9 mouse cellular contexts compared by ENCODE assay signal in genomic region chr17:31510944-31511343, GRCm38 (mm10). TPM values are rescaled to one million over a fixed set of nuclear protein-coding genes. Genes with fewer than 3 reads are reported as not detected.
DNase-seq lines count a peak whose midpoint lies in the region; ATAC-seq and TF ChIP-seq lines count a peak whose summit lies in the region.
"Had no signal": no experiment of that assay in that cellular context is flagged by ENCODE, and none has a peak within 500 bp of the region (broad histone marks: within the 10 kb centered on the region; RNA-seq: fewer than 3 reads in every experiment).

No protein-coding gene starts in this region.

- H3K27ac ChIP-seq in liver, embryonic 11.5 days (ENCODE audit: low read depth, low read length) = no peak overlapping the region
- no peak overlapping the region for H3K27ac ChIP-seq in cortical plate, adult 2 months (ENCODE audit: insufficient read depth, low read length)
- H3K27ac ChIP-seq in intestine, embryonic 15.5 days = no peak overlapping the region
- no peak overlapping the region for H3K27ac ChIP-seq in neural tube, embryonic 13.5 days (replicated peaks)

- no peak for DNase-seq in liver, embryonic 11.5 days (ENCODE audit: low spot score)
- no peak for DNase-seq in liver
- DNase-seq in cerebellum, postnatal 14 days = no peak
- DNase-seq in retina, postnatal 1 day = no peak
- DNase-seq in right cerebral cortex, postnatal 4 days = no peak
- DNase-seq: thymus, postnatal 36 days had no signal

- ATAC-seq in liver, embryonic 11.5 days (replicated peaks; ENCODE audit: low FRiP score) = no peak
- ATAC-seq in intestine, embryonic 15.5 days = no peak
- no peak for ATAC-seq in neural tube, embryonic 13.5 days (ENCODE audit: low read depth)

- TF ChIP-seq CTCF in cortical plate, adult 2 months (IDR thresholded peaks at IDR 0.05; ENCODE audit: extremely low read depth, insufficient read depth, low read length) = no peak

- H3K4me1 ChIP-seq in liver, embryonic 11.5 days (replicated peaks; ENCODE audit: control insufficient read depth, insufficient read depth, low read length) = peaks cover 7% of the 10 kb centered on the region
- no peaks in the 10 kb centered on the region; the same call in 1 of the 2 replicates for H3K4me1 ChIP-seq in cortical plate, adult 2 months (ENCODE audit: control insufficient read depth, insufficient read depth, low read length)
- H3K4me1 ChIP-seq in intestine, embryonic 15.5 days (replicated peaks) = no peaks in the 10 kb centered on the region
- H3K4me1 ChIP-seq in neural tube, embryonic 13.5 days (replicated peaks) = peaks cover 27% of the 10 kb centered on the region

- H3K9me3 ChIP-seq in liver, embryonic 11.5 days (ENCODE audit: control insufficient read depth, low read length) = no peaks in the 10 kb centered on the region
- H3K9me3 ChIP-seq in intestine, embryonic 15.5 days = no peaks in the 10 kb centered on the region
- H3K9me3 ChIP-seq in neural tube, embryonic 13.5 days = no peaks in the 10 kb centered on the region

- peak overlapping the region; percentile 88 for H3K4me2 ChIP-seq in liver, embryonic 11.5 days
- H3K4me2 ChIP-seq in intestine, embryonic 15.5 days (replicated peaks) = peak overlapping the region; percentile 77
- H3K4me2 ChIP-seq in neural tube, embryonic 13.5 days = peak overlapping the region; percentile 68

- no peak for TF ChIP-seq POLR2A in cortical plate, adult 2 months (IDR thresholded peaks at IDR 0.05; ENCODE audit: extremely low read depth, insufficient read depth, low read length)

- WGBS in liver, embryonic 11.5 days = 86% methylated on average over 6 of the region's 6 CpGs
- WGBS in intestine, embryonic 15.5 days = 94% methylated on average over 6 of the region's 6 CpGs
- WGBS in neural tube, embryonic 13.5 days = 94% methylated on average over 6 of the region's 6 CpGs

- H3K9ac ChIP-seq in liver, embryonic 11.5 days (ENCODE audit: low read depth, low read length) = no peak overlapping the region
- no peak overlapping the region for H3K9ac ChIP-seq in intestine, embryonic 15.5 days
- no peak overlapping the region for H3K9ac ChIP-seq in neural tube, embryonic 13.5 days

- H3K36me3 ChIP-seq in liver, embryonic 11.5 days (ENCODE audit: control insufficient read depth, insufficient read depth, low read length) = peaks cover 30% of the 10 kb centered on the region
- peaks cover 29% of the 10 kb centered on the region for H3K36me3 ChIP-seq in intestine, embryonic 15.5 days
- H3K36me3 ChIP-seq in neural tube, embryonic 13.5 days = peaks cover 41% of the 10 kb centered on the region

- H3K4me3 ChIP-seq in liver, embryonic 11.5 days (ENCODE audit: low read depth, low read length) = peak overlapping the region; percentile 94
- peak overlapping the region; percentile 47; the same call in 1 of the 2 replicates for H3K4me3 ChIP-seq in cortical plate, adult 2 months (ENCODE audit: insufficient read depth, low read length)
- H3K4me3 ChIP-seq in intestine, embryonic 15.5 days (replicated peaks) = peak overlapping the region; percentile 88
- peak overlapping the region; percentile 65; the same call in 1 of the 2 replicates for H3K4me3 ChIP-seq in neural tube, embryonic 13.5 days

- H3K27me3 ChIP-seq in liver, embryonic 11.5 days (replicated peaks; ENCODE audit: control insufficient read depth, insufficient read depth, low read length) = no peaks in the 10 kb centered on the region
- H3K27me3 ChIP-seq in intestine, embryonic 15.5 days (replicated peaks) = no peaks in the 10 kb centered on the region
- no peaks in the 10 kb centered on the region for H3K27me3 ChIP-seq in neural tube, embryonic 13.5 days

RNA-seq across cellular contexts. Expression of gene Wdr4, which starts 8.8 kb away (rescaled TPM):
- 65.1 and 70.4 TPM in 2 replicates for polyA plus RNA-seq in liver, embryonic 11.5 days (2014; fragmentation: Nextera tagmentation; extraction: Ambion mirVana)
- polyA plus RNA-seq in cortical plate, adult 2 months (2012; rRNA removed) = 24.4 and 26.6 TPM in 2 replicates
- polyA plus RNA-seq in intestine, embryonic 15.5 days (2015; fragmentation: Nextera tagmentation; extraction: Ambion mirVana) = 45.3 and 47.0 TPM in 2 replicates
- 31.7 and 32.1 TPM in 2 replicates for polyA plus RNA-seq in neural tube, embryonic 13.5 days (2015; fragmentation: Nextera tagmentation; extraction: Ambion mirVana)

RNA-seq across cellular contexts. Expression of gene Ndufv3, which starts 9.0 kb away (rescaled TPM):
- polyA plus RNA-seq in liver, embryonic 11.5 days (2014; fragmentation: Nextera tagmentation; extraction: Ambion mirVana) = 331 and 352 TPM in 2 replicates
- polyA plus RNA-seq in cortical plate, adult 2 months (2012; rRNA removed) = 325 and 346 TPM in 2 replicates
- polyA plus RNA-seq in intestine, embryonic 15.5 days (2015; fragmentation: Nextera tagmentation; extraction: Ambion mirVana) = 404 and 457 TPM in 2 replicates
- 405 and 454 TPM in 2 replicates for polyA plus RNA-seq in neural tube, embryonic 13.5 days (2015; fragmentation: Nextera tagmentation; extraction: Ambion mirVana)

RNA-seq across cellular contexts. Expression of gene Pknox1, which starts 53.6 kb away (rescaled TPM):
- polyA plus RNA-seq in liver, embryonic 11.5 days (2014; fragmentation: Nextera tagmentation; extraction: Ambion mirVana) = 25.4 and 25.8 TPM in 2 replicates
- 16.3 and 18.0 TPM in 2 replicates for polyA plus RNA-seq in cortical plate, adult 2 months (2012; rRNA removed)
- polyA plus RNA-seq in intestine, embryonic 15.5 days (2015; fragmentation: Nextera tagmentation; extraction: Ambion mirVana) = 28.5 and 29.8 TPM in 2 replicates
- polyA plus RNA-seq in neural tube, embryonic 13.5 days (2015; fragmentation: Nextera tagmentation; extraction: Ambion mirVana) = 48.0 and 52.6 TPM in 2 replicates
